Mouse (Mus musculus) erythroid progenitor cell, adult 5-6 weeks (primary cell): Measurements from ENCODE around the gene Pptc7. TPM values are rescaled to one million over a fixed set of nuclear protein-coding genes. Genes with fewer than 3 reads are reported as not detected.
A peak's percentile ranks its signal among the peaks of the same experiment; 100 is the strongest.

ENCODE experiments used
- ATAC-seq: replicated peaks from 2 replicates; pipeline ENCODE4 v1.8.0; 2016; ENCODE audit warnings: moderate number of reproducible peaks, mild to moderate bottlenecking, moderate TSS enrichment, inconsistent platforms; ENCODE audit not compliant: poor library complexity, low FRiP score, severe bottlenecking
- total RNA-seq, 2 experiments: library from RNA; stranded (forward) in 1 of 2; stranded (reverse) in 1 of 2; fragments of 150-400 nt in 1 of 2; fragments of 186-747, 209-891 nt in 1 of 2; gene quantifications; 2 replicates each; pipeline versions ENCODE4 v1.2.3 to v1.2.4; 2015 to 2017; ENCODE audit warnings: low replicate concordance in 2 of 2

Pptc7 gene
- total RNA-seq, 2 experiments from 2014 or later = 2.5 to 6.2 TPM

- peak; percentile 23; the same call in 1 of the 2 replicates for ATAC-seq
Measured at GRCm38 (mm10) chr5:122265187-122265586, 19.0 kb upstream of the Pptc7 start.

- ATAC-seq = no peak
Measured at GRCm38 (mm10) chr5:122265942-122266341, 18.2 kb upstream of the Pptc7 start.

GRCm38 (mm10) chr5:122267136-122267535, 17.0 kb upstream of the Pptc7 start:
- no peak for ATAC-seq

GRCm38 (mm10) chr5:122267899-122268298, 16.3 kb upstream of the Pptc7 start:
- no peak for ATAC-seq

- no peak for ATAC-seq
Measured at GRCm38 (mm10) chr5:122268858-122269604, 15.1 kb upstream of the Pptc7 start.

GRCm38 (mm10) chr5:122272821-122273220, 11.3 kb upstream of the Pptc7 start:
- ATAC-seq = no peak

- no peak for ATAC-seq
Measured at GRCm38 (mm10) chr5:122274785-122275184, 9.4 kb upstream of the Pptc7 start.

- no peak for ATAC-seq
Measured at GRCm38 (mm10) chr5:122278946-122279345, 5.2 kb upstream of the Pptc7 start.

GRCm38 (mm10) chr5:122279799-122280421, 4.3 kb upstream of the Pptc7 start:
- no peak for ATAC-seq

GRCm38 (mm10) chr5:122280422-122280826, 3.7 kb upstream of the Pptc7 start:
- no peak for ATAC-seq

GRCm38 (mm10) chr5:122280827-122281462, 3.2 kb upstream of the Pptc7 start:
- ATAC-seq = no peak

GRCm38 (mm10) chr5:122283828-122284182, 360 bp upstream of the Pptc7 start:
- no peak for ATAC-seq

GRCm38 (mm10) chr5:122285029-122285766, 1.0 kb downstream of the Pptc7 start:
- ATAC-seq = peak; percentile 72

- ATAC-seq = no peak
Measured at GRCm38 (mm10) chr5:122285767-122286150, 1.6 kb downstream of the Pptc7 start.

GRCm38 (mm10) chr5:122286191-122286590, 2.0 kb downstream of the Pptc7 start:
- ATAC-seq = no peak

GRCm38 (mm10) chr5:122287026-122287425, 2.9 kb downstream of the Pptc7 start:
- no peak for ATAC-seq

- no peak for ATAC-seq
Measured at GRCm38 (mm10) chr5:122288147-122288811, 4.1 kb downstream of the Pptc7 start.

GRCm38 (mm10) chr5:122291149-122291548, 7.0 kb downstream of the Pptc7 start:
- ATAC-seq = peak; percentile 97

- peak; percentile 21; the same call in 1 of the 2 replicates for ATAC-seq
Measured at GRCm38 (mm10) chr5:122291553-122292339, 7.6 kb downstream of the Pptc7 start.
